Mouse (Mus musculus) hindbrain, embryonic 11.5 days (tissue): ENCODE measurements at regions not wholly inside any gene's neighbourhood (a gene's known extent, or its start where the extent isn't known, plus 50 kb on each side); places are given as distances from the start of the nearest gene placed in this dataset.

ENCODE experiments used
- ATAC-seq: fragments of 200-750 bp; cut with Nextera tagmentation; 2 replicates; pipeline ENCODE4 v1.8.0; 2017; ENCODE audit warnings: mild to moderate bottlenecking, moderate TSS enrichment, moderate library complexity; ENCODE audit not compliant: low FRiP score
- DNase-seq: peaks from one replicate; pipeline ENCODE4 v3.0.0-alpha.2; 2015; ENCODE audit warnings: low spot score
- H3K27ac ChIP-seq: fragments of 300-500 bp; sonication (generic); 2 replicates; pipeline ENCODE4 v1.5.1; 2014; ENCODE audit warnings: mild to moderate bottlenecking, low read depth, low read length
- H3K27me3 ChIP-seq: fragments of 300-500 bp; sonication (generic); 2 replicates; pipeline ENCODE4 v1.6.1; 2014; ENCODE audit warnings: mild to moderate bottlenecking, low read length, moderate library complexity, mixed read lengths; ENCODE audit not compliant: control insufficient read depth, insufficient read depth
- H3K36me3 ChIP-seq: fragments of 300-500 bp; sonication (generic); 2 replicates; pipeline ENCODE4 v1.6.1; 2014; ENCODE audit warnings: mild to moderate bottlenecking, low read length, moderate library complexity, mixed read lengths; ENCODE audit not compliant: control insufficient read depth, insufficient read depth
- H3K4me1 ChIP-seq: fragments of 300-500 bp; sonication (generic); replicated peaks from 2 replicates; pipeline ENCODE4 v1.6.1; 2014; ENCODE audit warnings: low read length, mixed read lengths; ENCODE audit not compliant: control insufficient read depth, insufficient read depth
- H3K4me2 ChIP-seq: fragments of 300-500 bp; sonication (generic); replicated peaks from 2 replicates; pipeline ENCODE4 v1.6.1; 2014; ENCODE audit warnings: mild to moderate bottlenecking, low read depth, low read length
- H3K4me3 ChIP-seq: fragments of 300-500 bp; sonication (generic); 2 replicates; pipeline ENCODE4 v1.5.1; 2014; ENCODE audit warnings: low read depth, low read length
- H3K9ac ChIP-seq: fragments of 300-500 bp; sonication (generic); 2 replicates; pipeline ENCODE4 v1.6.1; 2014; ENCODE audit warnings: low read depth, low read length
- H3K9me3 ChIP-seq: fragments of 300-500 bp; sonication (generic); 2 replicates; pipeline ENCODE4 v1.6.1; 2016; ENCODE audit warnings: low read length; ENCODE audit not compliant: control insufficient read depth
- whole genome bisulfite sequencing: fragments of 180-500 bp; shearing (Covaris S2); extraction: QIAGEN DNeasy Blood & Tissue Kit; methylation state at CpG from one replicate; pipeline ENCODE4 v1.1.7; 2014; 5-methylcytosine and 5-hydroxymethylcytosine counted together

DNA sequence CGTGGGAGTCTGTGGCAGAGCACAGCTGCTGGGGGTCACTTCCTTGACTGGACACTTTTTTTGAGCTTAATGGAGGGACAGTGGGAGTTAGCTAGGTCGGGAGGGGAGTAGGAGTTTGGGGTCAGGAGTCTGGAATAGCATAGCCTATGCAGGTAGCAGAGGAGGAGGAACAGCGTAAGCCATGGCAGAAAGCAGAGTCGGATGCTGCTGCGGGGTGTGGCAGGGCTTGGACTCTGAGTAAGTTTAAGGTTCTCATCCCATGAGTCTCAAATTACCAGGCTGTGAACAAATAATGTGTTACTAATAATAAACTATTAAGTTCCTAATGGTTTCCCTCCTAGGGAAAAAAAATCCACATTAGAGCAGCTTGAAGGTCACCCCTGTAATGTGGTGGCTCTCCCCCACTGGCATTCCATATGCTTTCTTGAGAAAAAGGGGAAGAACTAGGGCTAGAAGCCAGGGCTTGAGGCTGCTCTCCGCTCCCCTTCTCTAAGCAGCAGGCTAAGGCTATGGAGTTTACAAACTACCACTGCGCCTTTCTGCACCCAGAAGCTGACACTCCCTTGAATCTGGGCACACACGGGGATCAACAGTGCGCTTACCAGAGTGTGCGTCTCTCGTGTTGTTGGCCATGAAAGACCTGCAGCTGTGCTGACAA lies 213.4 kb upstream of the Pgrmc2 start:
- Histone ChIP-seq H3K4me1 (no peaks in the 10 kb centered on the region), H3K4me3 (no peak overlapping the region), H3K27me3 (no peaks in the 10 kb centered on the region), H3K9ac (no peak overlapping the region), H3K36me3 (no peaks in the 10 kb centered on the region), H3K4me2 (no peak overlapping the region), H3K9me3 (no peaks in the 10 kb centered on the region), H3K27ac (no peak overlapping the region)
- WGBS: 84% methylated on average over 11 of the region's 11 CpGs
- DNase-seq (no peak), ATAC-seq (no peak)

DNA sequence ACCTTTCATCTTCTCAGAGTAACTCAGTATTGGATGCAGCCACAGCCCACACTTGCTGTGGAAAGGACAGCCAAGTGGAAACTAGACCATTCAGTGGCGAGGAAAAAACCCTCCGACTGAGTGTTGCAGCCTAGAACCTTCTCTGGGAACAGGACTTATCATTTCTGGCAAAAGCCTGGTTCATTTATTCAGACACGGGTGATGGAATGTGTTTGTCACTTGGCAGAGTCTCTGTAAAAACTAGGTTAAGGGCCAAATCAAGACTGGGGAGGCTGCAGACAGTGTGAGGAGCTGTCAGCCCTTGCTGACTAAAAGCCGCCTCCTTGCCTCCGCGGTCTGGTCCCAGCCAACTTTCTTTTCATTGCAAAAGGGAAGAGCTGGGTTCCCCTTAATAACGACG lies 212.3 kb upstream of the Pgrmc2 start:
- no peak for ATAC-seq
- H3K4me2 ChIP-seq: no peak overlapping the region
- H3K9ac ChIP-seq: no peak overlapping the region
- 76% methylated on average over 8 of the region's 8 CpGs for WGBS
- H3K27me3 ChIP-seq: no peaks in the 10 kb centered on the region
- H3K9me3 ChIP-seq: no peaks in the 10 kb centered on the region
- no peaks in the 10 kb centered on the region for H3K4me1 ChIP-seq
- no peak overlapping the region for H3K4me3 ChIP-seq
- no peak for DNase-seq
- H3K36me3 ChIP-seq: no peaks in the 10 kb centered on the region
- no peak overlapping the region for H3K27ac ChIP-seq

DNA sequence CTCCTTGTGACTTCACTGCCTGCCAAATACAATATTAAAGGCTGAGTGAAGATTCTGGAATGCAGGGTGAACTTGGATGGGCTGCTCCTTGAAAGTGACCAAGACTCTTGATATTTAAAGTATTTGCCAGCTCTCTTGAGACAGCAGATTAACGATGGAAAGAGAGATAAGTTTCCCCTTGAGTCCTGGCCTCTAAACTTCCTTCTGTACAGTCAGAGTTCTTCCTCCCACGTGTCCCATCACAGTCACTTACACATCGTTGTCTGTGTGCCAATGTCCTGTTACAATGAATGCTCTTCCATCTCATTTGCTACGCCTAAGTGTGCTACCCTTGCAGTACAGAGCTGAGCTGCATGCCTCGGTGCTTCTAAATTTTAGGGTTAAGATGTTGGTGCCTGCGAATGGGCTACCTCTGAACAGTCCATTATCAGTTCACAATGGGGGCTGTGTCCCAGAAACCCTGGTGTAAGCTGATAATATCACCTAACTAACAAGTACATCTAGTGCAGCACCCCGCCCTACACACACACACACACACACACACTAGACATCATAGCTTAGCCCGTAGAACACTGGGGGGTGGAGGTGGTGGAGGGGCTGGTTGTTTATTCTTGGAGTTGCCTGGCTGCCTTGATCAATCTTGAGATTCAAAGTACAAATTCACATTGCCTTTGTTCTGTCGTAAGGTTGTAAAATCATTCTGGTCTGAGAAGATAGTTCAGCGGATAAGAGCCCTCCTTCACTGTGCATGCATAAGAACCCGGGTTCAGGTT lies 207.9 kb upstream of the Pgrmc2 start:
- WGBS: 89% methylated on average over 11 of the region's 11 CpGs
- no peak overlapping the region for H3K4me3 ChIP-seq

DNA sequence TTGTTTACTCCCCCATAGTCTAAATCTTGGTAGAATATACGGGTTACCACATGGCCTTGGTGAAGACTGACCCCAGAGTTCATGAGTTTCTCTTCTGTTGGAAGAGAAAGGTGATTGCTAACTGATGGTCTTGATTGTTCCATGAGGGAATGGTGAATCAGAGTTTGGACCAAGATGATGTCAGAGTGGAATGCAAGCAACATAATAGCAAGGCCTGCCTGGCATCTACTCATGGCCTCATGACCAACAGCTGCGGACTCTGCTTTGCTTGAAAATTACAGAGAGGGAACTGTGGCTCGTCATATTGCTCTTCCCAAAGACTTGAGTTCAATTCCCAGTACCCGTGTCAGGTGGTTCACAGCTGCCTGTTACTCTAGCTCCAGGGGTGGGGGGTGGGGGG lies 205.9 kb upstream of the Pgrmc2 start:
- Histone ChIP-seq H3K9me3 (no peaks in the 10 kb centered on the region), H3K4me1 (no peaks in the 10 kb centered on the region), H3K4me2 (no peak overlapping the region), H3K36me3 (no peaks in the 10 kb centered on the region), H3K27me3 (no peaks in the 10 kb centered on the region), H3K4me3 (no peak overlapping the region), H3K9ac (no peak overlapping the region), H3K27ac (no peak overlapping the region)
- no peak for ATAC-seq
- whole genome bisulfite sequencing: 86% methylated on average over 4 of the region's 4 CpGs
- DNase-seq: no peak

More for the DNA sequence above, 207.9 kb upstream of the Pgrmc2 start:
- no peak for ATAC-seq
- Histone ChIP-seq H3K27me3 (no peaks in the 10 kb centered on the region), H3K9me3 (no peaks in the 10 kb centered on the region), H3K4me2 (no peak overlapping the region), H3K4me1 (no peaks in the 10 kb centered on the region), H3K27ac (no peak overlapping the region), H3K36me3 (no peaks in the 10 kb centered on the region), H3K9ac (no peak overlapping the region)
- no peak for DNase-seq

DNA sequence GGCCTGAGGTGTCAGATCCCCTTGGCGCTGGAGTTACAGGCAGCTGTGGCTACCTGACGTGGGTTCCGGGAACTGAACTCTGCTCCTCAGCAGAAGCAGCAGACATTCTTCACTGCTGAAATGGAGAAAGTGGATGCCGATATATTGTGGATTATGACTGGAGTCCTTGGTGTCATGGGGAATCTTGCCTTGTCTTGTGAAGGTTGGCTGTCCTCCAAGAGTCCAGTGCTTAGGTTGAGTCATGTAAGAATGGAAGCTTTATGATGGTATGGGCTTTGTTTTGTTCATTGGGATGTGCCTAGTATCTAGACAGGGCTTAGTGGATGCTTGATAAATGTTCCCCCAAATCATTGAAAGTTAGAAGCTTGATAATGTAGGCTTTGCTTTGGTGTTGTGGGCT lies 205.2 kb upstream of the Pgrmc2 start:
- no peak for DNase-seq
- Histone ChIP-seq H3K9ac (no peak overlapping the region), H3K27me3 (no peaks in the 10 kb centered on the region), H3K9me3 (no peaks in the 10 kb centered on the region), H3K4me3 (no peak overlapping the region), H3K27ac (no peak overlapping the region), H3K4me1 (no peaks in the 10 kb centered on the region), H3K4me2 (no peak overlapping the region), H3K36me3 (no peaks in the 10 kb centered on the region)
- ATAC-seq: no peak
- WGBS: 93% methylated on average over 4 of the region's 4 CpGs

DNA sequence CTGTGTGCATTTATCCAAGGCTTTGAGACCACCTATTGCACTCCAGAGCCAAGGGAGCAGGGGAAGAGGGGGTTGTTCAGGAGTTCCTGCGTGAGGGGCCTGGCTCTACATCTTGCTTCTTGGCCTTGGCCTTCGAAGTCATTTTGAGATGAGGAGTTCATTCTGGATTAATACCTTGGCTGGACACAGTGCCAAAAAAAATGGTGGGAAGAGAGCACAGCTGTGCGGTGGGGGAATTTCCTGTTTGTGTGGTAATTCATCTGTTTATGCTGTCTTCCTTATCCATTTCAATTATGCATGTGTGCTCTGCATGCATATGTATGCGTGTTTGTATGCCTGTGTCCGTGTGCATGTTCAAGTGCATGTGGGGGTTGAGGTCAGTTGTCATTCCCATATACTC lies 202.5 kb upstream of the Pgrmc2 start:
- 77% methylated on average over 5 of the region's 5 CpGs for WGBS
- no peaks in the 10 kb centered on the region for H3K36me3 ChIP-seq
- no peak for ATAC-seq
- H3K27ac ChIP-seq: no peak overlapping the region
- no peaks in the 10 kb centered on the region for H3K4me1 ChIP-seq
- H3K9ac ChIP-seq: no peak overlapping the region
- H3K27me3 ChIP-seq: no peaks in the 10 kb centered on the region
- no peak for DNase-seq
- H3K9me3 ChIP-seq: no peaks in the 10 kb centered on the region
- no peak overlapping the region for H3K4me2 ChIP-seq
- no peak overlapping the region for H3K4me3 ChIP-seq

DNA sequence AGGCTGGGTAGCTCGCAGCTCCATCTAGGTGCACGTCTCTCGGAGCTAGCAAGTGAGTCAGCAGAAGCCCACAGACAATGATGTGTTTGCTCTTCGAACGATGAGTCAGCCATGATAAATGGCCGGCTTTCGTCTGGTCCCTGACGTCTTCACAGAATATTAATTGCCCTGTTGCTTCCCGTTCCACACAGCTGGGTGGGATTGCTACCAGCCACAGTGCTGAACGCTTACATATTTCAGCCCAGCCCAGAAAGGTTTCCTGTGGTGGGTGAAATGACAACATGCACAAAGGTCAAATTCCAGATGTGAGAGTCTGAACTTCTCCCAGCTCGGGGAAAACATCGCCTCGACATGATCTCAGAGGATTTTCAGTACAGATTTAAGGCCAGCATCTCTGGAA lies 202.1 kb upstream of the Pgrmc2 start:
- ATAC-seq (0 out of 2 replicates have a peak, but pooled peaks have one; percentile 49), DNase-seq (peak; percentile 60)
- Histone ChIP-seq H3K9ac (no peak overlapping the region), H3K36me3 (no peaks in the 10 kb centered on the region), H3K4me1 (no peaks in the 10 kb centered on the region), H3K9me3 (no peaks in the 10 kb centered on the region), H3K4me2 (no peak overlapping the region), H3K4me3 (no peak overlapping the region), H3K27ac (no peak overlapping the region), H3K27me3 (no peaks in the 10 kb centered on the region)
- 34% methylated on average over 13 of the region's 13 CpGs for WGBS

DNA sequence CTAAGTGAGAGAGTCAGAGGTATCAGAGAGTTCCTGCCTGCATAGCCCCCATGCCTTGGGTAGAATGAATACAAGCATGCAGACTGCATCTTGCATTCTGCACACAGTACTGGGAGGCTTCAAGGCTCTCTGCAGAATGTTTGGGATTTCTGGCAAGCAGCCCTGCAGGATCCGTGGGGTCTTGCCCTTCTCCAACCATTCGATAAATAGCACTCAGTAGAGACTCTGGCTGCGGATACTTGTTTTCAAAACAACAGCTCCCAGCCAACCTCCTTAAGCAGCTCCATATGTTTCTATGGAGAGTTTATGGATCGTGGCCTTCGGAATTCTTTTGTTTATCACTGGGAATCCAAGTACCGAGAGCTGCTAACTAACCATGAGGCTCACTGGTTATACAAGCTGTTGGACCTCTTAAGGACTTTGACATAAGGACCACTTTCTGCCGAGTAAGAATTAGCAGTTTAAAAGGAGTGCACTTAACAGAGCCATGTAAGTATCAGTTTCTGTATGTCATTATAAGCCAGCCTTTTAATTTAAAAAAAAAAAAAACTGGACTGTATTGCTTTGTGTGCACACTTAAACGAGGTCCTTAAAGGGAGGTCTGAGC lies 199.7 kb upstream of the Pgrmc2 start:
- no peak overlapping the region for H3K27ac ChIP-seq
- H3K4me1 ChIP-seq: no peaks in the 10 kb centered on the region
- ATAC-seq (no peak), DNase-seq (peak; percentile 4)
- 58% methylated on average over 8 of the region's 8 CpGs for WGBS
- H3K36me3 ChIP-seq: no peaks in the 10 kb centered on the region
- no peak overlapping the region for H3K4me2 ChIP-seq
- no peak overlapping the region for H3K4me3 ChIP-seq
- no peaks in the 10 kb centered on the region for H3K27me3 ChIP-seq
- no peaks in the 10 kb centered on the region for H3K9me3 ChIP-seq
- H3K9ac ChIP-seq: no peak overlapping the region

DNA sequence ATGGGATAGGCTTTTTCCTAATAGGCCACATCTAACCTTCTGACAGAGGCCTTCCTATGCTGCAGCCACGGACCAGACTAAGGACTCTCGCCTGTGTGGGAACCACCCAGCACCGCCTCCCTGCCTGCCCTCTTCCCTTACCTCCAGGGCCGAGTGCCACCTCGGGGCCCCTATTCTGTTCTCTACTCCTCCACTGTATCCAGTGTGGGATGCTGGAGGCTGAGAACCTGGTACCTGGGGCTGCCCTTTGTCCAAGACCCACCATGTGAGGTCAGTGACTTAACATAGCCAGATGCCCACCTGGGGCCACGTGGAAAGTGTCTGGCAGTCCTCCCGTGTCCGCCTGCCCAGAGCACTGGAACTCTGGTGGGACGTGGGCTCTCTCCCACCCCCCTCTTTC lies 193.2 kb upstream of the Pgrmc2 start:
- 90% methylated on average over 9 of the region's 9 CpGs for WGBS
- no peaks in the 10 kb centered on the region for H3K4me1 ChIP-seq
- H3K27ac ChIP-seq: no peak overlapping the region
- H3K9ac ChIP-seq: no peak overlapping the region
- DNase-seq (no peak), ATAC-seq (no peak)
- no peaks in the 10 kb centered on the region for H3K36me3 ChIP-seq
- no peak overlapping the region for H3K4me2 ChIP-seq
- H3K9me3 ChIP-seq: no peaks in the 10 kb centered on the region
- no peak overlapping the region for H3K4me3 ChIP-seq
- no peaks in the 10 kb centered on the region for H3K27me3 ChIP-seq
